Mouse (Mus musculus) heart, postnatal 14 days (tissue): ENCODE data around the gene Gpx4. TPM values are rescaled to one million over a fixed set of nuclear protein-coding genes. Genes with fewer than 3 reads are reported as not detected.

Source experiments
- DNase-seq, 2 experiments: peaks; one replicate each; pipeline ENCODE4 v3.0.0; 2021 to 2022
- intact Hi-C: fragments of 180-260 bp; cut with DNase I; formaldehyde crosslinking; loops from one replicate; pipeline ENCODE4 v1.15.1; 2025
- long read RNA-seq, 2 experiments: library from polyadenylated mRNA; stranded (forward); transcript quantifications; one replicate each; pipeline ENCODE4 v2.0.0; 2021
- total RNA-seq, 2 experiments: library from RNA; stranded (reverse); gene quantifications; 2 replicates each; pipeline ENCODE4 v1.2.3; 2021

Gene Gpx4
- 100 to 1,000 TPM; 636 to 681 TPM for total RNA-seq
- long read RNA-seq, experiment 1, transcript Gpx4-202 (7 exons, 959 nt), result major isoform, 548 of 559 reads
- long read RNA-seq, experiment 1, partial matches to known transcripts, result 3 of 559 reads
- long read RNA-seq, experiment 1, other reads (novel, unspliced or antisense), result 4 of 559 reads
- long read RNA-seq, experiment 2, transcript Gpx4-202 (7 exons, 959 nt), result major isoform, 442 of 455 reads
- long read RNA-seq, experiment 2, partial matches to known transcripts, result 2 of 455 reads
- long read RNA-seq, experiment 2, other reads (novel, unspliced or antisense), result 9 of 455 reads

DNA sequence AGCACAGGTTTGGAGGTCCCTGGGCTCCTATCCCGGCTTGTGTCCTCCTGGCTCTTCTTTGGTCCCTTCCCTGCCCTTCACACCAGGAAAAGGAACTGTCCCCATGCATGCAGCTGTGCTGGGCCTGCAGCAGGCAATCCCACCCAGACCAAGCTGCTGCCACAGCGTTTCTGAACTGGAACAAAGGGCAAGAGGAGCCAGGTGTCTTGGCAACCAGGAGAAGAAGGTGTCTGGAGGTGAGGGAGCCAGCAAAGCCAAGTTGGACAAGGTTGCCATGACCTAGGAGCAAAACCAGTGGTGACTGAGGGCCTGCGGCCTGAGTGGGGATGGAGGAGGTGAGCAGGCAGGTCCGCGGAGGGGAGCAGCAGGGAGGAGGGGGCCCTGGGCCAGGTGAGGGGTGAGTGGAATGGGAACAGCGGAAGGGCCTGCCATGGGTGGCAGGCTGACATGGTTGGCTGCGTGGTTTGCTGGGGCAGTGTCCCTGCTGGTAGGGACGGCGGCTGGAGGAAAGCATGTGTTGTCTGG, at the start of gene Gpx4:
Gene Gpx4 (plus strand): TSS at position 126 of the 525 bp plus-strand sequence.
- intact Hi-C loops, result no loop called here
- DNase-seq, result no peak

DNA sequence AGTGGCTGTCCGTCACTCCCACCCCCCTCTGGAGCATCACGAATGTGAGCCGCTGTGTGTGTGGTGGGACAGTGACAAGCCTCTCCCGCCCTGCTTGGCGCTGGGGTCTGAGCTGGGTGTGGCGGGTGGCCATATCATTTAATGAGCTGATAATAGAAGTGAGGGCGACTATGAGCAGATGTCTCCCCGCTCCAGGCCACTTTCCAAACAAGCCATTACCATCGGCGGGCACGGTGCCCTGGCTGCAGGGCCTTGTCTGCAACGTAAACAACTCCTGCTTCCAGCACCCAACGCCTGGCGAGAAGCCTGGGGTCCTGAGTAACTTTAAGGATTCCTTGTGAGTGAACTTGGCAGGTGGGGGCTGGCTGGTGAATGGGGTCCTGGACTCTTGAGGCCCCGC, 49.1 kb upstream of the Gpx4 start:
- peak; percentile 55 to 60 for DNase-seq
- intact Hi-C loops, result no loop called here

DNA sequence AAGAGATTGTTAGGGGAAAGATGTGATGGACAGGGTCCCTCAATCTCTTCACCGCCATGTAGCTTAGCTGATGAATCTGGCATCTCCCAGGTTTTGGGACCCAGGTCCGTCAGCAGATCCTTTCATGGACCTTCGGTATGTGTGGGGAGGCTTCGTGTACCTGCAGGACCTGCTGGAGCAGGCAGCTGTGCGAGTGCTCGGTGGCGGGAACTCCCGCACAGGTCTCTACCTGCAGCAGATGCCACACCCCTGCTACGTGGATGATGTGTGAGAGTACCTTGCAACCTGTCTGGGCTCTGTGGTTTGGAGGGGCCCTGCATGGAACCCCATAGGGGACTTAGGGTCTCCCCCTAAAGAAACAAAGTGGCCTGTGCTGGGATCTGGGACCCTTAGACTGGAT, 45.0 kb upstream of the Gpx4 start:
- intact Hi-C loops, result no loop called here
- no peak for DNase-seq

DNA sequence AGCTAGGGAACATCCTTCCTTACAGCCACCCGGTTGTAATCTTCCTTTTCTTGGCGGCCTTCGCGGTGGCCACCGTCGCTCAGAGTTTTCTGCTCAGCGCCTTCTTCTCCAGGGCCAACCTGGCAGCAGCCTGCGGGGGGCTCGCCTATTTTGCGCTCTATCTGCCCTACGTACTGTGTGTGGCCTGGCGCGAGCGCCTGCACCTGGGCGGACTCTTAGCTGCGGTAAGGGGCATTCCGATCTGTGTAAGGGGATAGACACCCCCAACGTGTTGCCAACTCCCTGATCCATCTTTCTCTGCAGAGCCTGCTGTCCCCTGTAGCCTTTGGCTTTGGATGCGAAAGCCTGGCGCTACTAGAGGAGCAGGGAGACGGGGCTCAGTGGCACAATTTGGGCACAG, 44.1 kb upstream of the Gpx4 start:
- intact Hi-C loops, result no loop called here
- DNase-seq, result no peak

DNA sequence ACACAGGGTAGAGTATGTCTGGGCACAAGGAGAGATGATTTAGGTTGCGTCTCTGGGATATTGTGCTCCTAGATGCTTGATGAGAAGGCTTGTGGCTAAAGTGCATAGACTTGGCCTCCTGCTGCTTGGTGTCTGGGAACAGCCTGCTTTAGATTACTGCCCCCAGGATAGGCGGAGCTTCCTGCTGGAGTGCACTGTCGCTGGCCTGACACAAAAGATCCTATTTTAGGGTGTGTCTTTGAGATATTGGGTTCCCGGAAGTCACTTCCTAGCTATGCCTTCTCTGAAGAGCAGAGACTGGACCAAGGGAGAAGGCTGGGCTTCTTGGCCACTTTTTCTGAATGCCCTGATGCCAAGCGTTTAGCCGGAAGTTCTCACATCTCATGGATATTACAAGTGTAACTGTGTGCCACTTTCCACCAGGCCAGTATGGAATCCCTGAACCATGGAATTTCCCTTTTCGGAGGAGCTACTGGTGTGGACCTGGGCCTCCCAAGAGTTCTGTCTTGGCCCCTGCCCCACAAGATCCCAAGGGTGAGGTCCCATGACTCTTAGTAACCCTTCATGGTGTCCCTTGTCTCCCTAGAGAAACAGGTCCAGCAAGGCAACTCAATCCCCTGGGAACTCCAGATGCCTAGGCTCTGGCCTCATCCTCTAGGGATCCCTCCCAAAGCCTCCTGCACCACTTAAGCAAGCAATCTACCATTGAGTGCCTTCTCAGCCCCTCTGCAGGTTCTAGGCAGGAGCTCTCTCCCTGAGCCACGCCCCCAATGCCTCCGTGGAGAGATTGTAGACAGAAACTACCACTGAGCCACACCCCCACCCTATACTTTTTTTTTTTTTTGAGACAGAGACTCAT, 43.4 kb upstream of the Gpx4 start:
- DNase-seq, result no peak
- intact Hi-C loops, result no loop called here

DNA sequence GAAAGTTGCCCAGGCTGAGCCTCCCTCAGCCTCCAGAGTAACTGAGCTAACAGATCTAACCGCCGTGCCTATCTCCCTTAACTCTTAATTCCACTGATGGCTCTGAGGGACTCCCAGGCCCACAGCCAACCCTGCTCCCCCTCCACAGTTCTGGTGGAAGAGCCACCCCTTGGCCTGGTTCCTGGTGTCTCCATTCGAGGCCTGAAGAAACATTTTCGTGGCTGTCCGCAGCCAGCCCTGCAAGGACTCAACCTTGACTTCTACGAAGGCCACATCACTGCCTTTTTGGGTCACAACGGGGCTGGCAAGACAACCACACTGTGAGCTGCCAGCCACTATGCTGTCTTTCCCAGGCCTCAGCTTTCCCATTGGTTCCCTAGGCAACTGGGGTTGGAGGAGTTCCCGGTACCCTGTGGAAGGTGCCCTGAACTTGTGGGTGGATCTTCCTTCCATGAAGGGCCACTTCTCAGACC, 42.7 kb upstream of the Gpx4 start:
- no peak for DNase-seq
- intact Hi-C loops, result no loop called here

DNA sequence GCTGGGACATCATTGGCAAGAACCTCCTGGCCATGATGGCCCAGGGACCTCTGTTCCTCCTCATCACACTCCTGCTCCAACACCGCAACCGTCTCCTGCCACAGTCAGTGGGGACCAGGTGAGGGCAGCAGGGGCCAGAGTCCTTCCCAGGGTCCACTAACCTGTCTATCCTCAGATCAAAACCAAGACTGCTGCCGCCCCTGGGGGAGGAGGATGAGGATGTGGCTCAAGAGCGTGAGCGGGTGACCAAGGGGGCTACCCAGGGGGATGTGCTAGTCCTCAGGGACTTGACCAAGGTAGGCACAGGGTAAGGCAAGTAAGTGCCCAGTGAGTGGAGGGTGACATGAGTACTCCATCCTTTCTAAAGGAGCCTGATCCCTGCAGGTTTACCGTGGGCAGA, 35.2 kb upstream of the Gpx4 start:
- intact Hi-C loops, result no loop called here
- no peak for DNase-seq

DNA sequence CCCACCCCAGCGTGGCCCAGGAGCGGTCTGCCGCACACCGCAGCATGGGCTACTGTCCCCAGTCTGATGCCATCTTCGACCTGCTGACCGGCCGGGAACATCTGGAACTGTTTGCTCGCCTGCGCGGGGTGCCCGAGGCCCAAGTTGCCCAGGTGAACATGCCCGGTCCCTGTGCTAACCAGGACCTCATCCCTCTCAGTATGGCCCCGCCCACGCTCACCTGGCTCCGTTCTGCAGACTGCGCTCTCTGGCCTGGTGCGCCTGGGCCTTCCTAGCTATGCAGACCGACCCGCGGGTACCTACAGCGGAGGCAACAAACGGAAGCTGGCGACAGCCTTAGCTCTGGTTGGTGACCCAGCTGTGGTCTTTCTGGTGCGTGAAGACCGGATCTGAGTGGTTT, 33.4 kb upstream of the Gpx4 start:
- DNase-seq, result no peak
- intact Hi-C loops, result no loop called here

DNA sequence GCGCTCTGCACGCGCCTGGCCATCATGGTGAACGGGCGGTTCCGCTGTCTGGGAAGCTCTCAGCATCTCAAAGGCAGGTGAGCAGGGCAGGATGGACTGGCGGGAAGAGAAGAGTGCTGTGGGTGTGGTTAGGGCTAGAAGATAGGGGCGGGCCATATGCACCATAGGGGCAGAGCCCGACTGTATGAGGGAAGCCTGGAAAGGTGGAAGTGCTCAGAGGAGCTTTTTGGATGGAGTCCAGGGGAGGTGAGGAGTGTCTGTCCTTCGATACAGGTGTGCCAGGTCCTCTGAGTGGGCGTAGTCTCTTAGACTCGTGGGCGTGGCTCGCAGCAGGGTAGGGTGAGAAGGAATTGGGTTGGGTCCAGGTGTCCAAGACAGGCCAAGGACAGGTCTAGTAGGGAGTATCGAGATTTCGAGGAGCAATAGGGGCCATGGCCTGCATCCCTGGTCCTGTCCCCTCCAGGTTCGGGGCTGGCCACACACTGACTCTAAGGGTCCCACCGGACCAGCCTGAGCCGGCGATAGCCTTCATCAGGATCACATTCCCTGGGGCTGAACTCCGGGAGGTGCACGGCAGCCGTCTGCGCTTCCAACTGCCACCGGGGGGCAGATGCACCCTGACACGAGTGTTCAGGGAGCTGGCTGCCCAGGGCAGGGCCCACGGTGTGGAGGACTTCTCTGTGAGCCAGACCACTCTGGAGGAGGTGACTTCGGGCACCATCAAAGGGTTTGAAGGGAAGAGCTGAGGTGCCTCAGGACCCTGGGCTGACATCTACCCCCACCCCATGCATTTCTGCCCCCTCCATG, 32.3 kb upstream of the Gpx4 start:
- intact Hi-C loops, result no loop called here
- no peak for DNase-seq

DNA sequence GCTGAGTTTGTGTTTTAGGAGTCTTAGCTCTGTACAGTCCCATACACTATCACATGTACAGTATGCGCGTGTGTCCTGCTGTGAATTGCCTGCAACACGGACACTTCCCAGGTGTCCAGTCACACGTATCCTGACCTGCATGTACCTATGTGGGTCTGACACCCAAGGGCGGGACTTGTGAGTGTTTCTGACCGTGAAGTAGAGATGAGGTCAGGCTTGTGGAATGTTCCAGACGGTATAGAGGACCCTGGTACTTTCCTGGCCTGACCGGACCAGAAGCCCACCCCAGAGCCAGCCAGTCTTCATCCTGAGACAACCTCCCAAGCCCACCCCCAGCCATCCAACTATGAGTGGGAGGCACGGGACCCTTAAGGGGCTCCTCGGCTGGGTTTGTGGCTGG, 31.4 kb upstream of the Gpx4 start:
- no peak for DNase-seq
- intact Hi-C loops, result no loop called here

DNA sequence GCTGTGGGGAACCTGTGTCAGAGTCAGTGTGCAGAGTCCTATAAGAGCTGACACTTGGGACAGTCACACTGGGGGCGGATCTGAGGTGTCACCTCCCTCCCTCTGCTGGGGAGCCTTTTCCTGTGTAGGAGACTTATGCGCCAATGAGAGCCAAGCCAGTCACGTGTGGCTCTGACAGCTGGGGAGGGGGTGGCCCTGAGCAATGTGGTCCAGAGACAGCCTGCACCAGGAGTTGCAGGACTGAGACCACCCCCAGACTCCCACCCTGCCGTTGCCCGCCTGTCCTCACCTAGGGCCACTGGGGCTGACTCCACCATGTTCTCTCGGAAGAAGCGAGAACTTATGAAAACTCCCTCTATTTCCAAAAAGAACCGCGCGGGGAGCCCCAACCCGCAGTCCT, 30.5 kb upstream of the Gpx4 start, which contains the start of gene Arhgap45:
Gene Arhgap45 (plus strand): TSS at position 143 of the 400 bp plus-strand sequence.
- peak in 1 of 2 experiments; percentile 37 for DNase-seq
- intact Hi-C loops, result no loop called here

DNA sequence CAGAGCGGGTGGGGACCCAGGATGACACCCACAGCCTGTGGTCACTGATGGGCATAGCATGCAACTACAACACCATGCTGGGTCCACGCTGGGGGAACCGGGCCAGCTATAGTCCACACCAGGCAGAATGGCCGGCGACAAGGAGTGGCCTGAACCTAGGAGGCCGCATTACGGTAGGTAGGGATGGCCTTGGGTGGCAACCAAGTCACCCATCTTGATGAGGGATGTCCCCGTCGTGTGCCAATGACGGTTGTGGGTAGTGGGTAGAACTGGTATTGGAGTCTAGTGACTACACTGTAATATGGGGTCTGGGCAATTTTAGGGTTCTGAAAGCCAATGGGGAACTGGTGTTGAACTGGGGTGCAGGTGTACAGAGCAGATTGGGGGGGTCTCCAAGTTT, 30.0 kb upstream of the Gpx4 start:
- intact Hi-C loops, result no loop called here
- DNase-seq, result no peak

DNA sequence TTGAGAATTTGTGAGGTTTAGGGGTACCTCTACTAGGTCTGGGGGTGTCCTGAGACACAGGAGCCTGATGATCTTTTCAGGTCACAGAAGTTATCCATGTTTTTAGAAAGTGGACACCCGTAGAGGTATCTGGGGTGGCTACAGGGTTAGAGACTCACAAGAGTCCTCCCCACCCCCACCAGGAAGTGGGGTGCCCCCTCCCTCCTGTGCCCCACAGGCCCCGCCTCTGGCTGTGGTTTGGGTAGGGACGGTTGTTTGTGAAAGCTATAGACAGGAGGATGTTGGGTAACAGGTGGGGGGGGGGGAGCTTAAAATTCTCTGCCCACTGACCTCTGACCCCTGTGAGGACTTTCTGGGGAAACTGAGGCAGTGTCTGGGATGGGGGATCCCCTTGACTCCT, 29.6 kb upstream of the Gpx4 start:
- intact Hi-C loops, result no loop called here
- DNase-seq, result peak; percentile 44 to 52

DNA sequence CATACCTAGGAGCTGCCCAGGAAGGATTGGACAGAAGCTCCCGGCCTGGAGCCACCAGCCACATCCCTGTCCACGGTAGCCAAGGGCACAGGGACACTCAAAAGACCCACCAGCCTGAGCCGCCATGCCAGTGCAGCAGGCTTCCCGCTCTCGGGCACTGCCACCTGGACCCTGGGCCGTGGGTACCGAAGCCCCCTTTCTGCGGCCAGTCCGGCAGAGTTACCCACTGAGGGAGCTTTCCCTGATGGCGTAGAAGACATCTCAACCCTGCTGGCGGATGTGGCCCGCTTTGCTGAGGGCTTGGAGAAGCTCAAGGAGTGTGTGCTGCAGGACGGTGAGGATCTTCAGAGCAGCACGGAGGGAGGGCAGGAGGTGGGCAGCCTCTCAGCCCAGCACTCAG, 29.2 kb upstream of the Gpx4 start:
- DNase-seq, result no peak
- intact Hi-C loops, result no loop called here

DNA sequence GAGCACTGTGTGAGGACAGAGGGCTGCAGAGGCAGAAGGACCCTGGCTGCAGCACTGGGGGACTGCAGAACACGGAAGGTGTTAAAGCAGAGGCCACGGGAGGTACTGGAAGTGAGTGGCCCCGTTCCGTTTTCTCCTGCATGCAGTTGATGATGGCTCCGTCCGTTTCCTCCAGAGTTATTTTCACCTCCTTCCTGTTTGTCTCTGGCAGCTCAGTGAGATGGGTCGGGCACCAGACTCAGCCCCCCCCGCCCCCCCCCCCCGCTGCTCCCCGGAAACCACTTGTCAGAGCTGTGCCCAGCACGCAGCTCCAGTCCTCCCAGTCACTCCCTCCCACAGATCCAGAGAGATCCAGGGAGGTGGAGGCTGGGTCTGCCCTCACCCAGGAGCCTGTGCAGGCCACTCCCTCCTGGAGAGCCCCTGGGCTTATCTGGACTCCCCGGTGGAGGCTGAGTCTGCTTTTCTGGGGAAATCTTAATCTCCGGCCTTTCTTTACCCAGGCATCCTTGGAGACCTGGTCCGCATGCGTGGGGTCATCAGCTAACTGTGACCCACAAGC, 28.1 kb upstream of the Gpx4 start:
- peak in 1 of 2 experiments; percentile 51 for DNase-seq
- intact Hi-C loops, result no loop called here

DNA sequence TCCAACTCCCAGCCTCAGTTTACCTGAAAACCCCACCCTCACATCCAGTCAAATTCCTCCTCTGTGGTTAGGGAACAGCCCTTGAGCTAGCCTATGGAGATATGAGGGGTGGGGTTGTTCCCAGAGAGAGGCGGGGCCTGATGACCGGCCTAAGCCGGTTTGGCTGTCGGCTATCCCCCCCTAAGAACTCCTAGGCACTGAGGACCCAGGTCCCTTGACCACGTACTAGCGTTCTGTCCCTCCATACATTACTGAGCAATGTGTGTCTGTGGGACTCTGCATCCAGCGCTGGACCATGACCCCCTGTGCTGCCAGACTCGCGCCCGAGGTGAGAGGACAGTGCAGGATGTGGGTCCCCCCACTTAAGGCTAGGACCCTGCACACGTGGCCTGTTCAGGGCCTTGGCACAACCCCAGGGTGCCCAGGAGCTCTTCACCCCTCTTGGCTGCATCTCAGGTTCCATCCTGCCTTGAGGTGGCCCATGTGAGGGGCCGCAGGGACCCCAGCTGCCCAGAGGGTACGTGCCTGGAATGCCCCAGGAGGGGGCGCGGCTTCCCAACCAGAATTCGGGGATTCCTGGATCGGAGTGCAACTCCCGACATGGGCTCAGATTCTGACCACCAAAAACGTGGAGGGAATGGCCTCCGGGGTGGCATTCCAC, 27.4 kb upstream of the Gpx4 start:
- DNase-seq, result peak in 1 of 2 experiments; percentile 39
- intact Hi-C loops, result no loop called here

DNA sequence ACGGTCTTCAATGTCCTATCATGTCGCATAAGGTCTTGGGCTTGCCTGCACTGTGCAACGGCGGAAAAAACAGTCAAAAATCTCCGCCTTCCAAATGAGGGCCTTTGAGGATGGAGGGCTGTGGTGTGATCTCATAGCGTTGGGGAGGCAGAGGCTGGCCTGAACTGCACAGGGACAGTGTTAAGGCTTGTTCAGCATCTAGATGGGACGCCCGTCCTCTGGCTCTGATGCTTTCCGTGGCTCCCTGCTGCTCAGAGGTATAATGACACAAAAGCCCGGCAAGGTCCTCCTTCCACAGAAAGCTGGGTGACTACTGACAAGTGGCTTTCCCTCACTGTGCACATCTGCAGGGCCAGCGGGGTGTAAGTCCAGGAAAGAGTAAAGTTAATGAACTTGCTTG, 26.8 kb upstream of the Gpx4 start:
- intact Hi-C loops, result no loop called here
- no peak for DNase-seq

DNA sequence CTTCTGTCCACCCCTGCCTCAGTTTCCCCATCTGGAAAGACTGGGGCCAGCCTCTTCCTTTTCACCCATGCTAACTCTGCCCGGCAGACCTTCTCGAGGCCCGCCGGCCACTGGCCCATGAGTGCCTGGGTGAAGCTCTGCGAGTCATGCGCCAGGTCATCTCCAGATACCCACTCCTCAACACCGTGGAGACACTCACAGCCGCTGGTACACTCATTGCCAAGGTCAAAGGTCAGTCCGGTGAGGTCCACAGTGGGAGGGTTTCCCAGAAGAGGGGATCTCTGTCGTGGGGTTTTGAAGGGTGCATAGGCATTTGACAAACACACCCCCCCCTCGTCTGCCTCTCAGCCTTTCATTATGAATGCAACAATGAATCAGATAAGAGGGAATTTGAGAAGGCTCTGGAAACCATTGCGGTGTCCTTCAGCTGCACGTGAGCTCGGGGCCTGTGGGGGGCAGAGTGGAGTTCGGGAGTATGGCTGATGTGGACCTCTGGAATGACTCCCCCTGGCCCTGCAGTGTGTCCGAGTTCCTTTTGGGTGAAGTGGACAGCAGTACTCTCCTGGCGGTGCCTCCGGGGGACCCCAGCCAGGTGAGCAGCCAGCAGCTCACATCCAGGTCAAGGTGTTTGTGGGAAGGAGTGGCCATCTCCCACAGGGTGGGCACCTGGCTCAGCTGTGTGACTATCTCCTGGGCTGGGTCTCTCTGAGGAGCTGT, 26.2 kb upstream of the Gpx4 start:
- intact Hi-C loops, result no loop called here
- DNase-seq, result no peak

DNA sequence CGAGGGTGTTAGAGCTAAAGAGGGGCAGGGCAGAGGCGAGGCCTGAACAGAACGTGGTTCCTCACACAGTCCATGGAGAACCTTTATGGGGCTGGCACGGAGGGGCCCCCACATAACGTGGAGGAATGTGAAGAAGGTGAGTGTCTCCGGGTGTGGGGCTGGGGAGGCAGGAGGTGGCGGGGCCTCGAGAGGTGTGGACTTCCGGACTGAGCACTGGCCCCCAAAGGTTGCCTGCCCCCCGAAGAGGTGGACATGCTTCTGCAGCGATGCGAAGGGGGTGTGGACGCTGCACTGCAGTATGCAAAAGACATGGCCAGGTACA, 25.7 kb upstream of the Gpx4 start:
- intact Hi-C loops, result no loop called here
- DNase-seq, result no peak
